Mouse (Mus musculus): ENCODE measurements around the gene Plac9a.

Gene Plac9a

DNA sequence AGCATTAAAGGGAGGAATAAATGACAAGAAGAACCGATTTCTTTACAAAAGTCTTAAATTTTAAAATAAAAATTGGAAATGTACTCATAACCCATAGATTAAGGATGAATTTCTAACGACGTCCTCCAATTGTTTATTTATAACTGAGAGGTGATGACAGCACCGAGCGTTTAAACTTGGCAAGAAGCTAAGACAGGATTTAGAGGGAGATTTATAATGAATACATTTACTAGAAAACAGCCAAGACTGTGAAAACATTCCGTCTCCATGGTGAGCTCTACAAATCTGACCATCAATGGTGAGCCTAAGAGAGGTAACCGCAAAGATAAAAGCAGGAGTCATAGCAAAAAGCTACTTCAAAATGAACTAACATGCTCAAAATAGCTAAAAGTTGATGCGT lies 64.5 kb downstream of the Plac9a start:
- DNase-seq (ENCODE audit: low spot score), result no peak

Measured in urinary bladder, postnatal 25 days (tissue).